Mouse (Mus musculus): ENCODE results near the gene Topbp1. TPM values are rescaled to one million over a fixed set of nuclear protein-coding genes. Genes with fewer than 3 reads are reported as not detected.

The Topbp1 gene
- total RNA-seq, 2 experiments from 2014 or later, result 20.0 to 23.1 TPM

- no peak overlapping the region for H3K27ac ChIP-seq
- intact Hi-C loops (cut with DNase I), result no loop called here
- H3K4me3 ChIP-seq, result no peak overlapping the region
- no peak for TF ChIP-seq CTCF (IDR thresholded peaks at IDR 0.05)
- no peak for DNase-seq (ENCODE audit: extremely low spot score in 1 of 2, low spot score in 2 of 2)
Measured at GRCm38 (mm10) chr9:103376346-103377320, 71.6 kb downstream of the Topbp1 start.

GRCm38 (mm10) chr9:103378686-103379085 is 73.7 kb downstream of the Topbp1 start:
- no peak for TF ChIP-seq CTCF (IDR thresholded peaks at IDR 0.05)
- Histone ChIP-seq H3K4me3 (no peak overlapping the region), H3K27ac (no peak overlapping the region)
- DNase-seq (ENCODE audit: extremely low spot score in 1 of 2, low spot score in 2 of 2), result no peak
- intact Hi-C loops (cut with DNase I), result no loop called here

- no peak overlapping the region for H3K4me3 ChIP-seq
- TF ChIP-seq CTCF (IDR thresholded peaks at IDR 0.05), result no peak
- DNase-seq (ENCODE audit: extremely low spot score in 1 of 2, low spot score in 2 of 2), result no peak
- intact Hi-C loops (cut with DNase I), result no loop called here
- no peak overlapping the region for H3K27ac ChIP-seq
Measured at GRCm38 (mm10) chr9:103379199-103379598, 74.2 kb downstream of the Topbp1 start.

- no peak overlapping the region for H3K4me3 ChIP-seq
- H3K27ac ChIP-seq, result no peak overlapping the region
- TF ChIP-seq CTCF (IDR thresholded peaks at IDR 0.05), result no peak
- no peak for DNase-seq (ENCODE audit: extremely low spot score in 1 of 2, low spot score in 2 of 2)
- intact Hi-C loops (cut with DNase I), result no loop called here
Measured at GRCm38 (mm10) chr9:103380566-103380965, 75.6 kb downstream of the Topbp1 start.

GRCm38 (mm10) chr9:103382989-103383388 is 78.0 kb downstream of the Topbp1 start:
- no peak overlapping the region for H3K27ac ChIP-seq
- no peak for TF ChIP-seq CTCF (IDR thresholded peaks at IDR 0.05)
- DNase-seq (ENCODE audit: extremely low spot score in 1 of 2, low spot score in 2 of 2), result no peak
- intact Hi-C loops (cut with DNase I), result no loop called here
- no peak overlapping the region for H3K4me3 ChIP-seq

- no peak for TF ChIP-seq CTCF (IDR thresholded peaks at IDR 0.05)
- intact Hi-C loops (cut with DNase I), result no loop called here
- no peak overlapping the region for H3K27ac ChIP-seq
- no peak for DNase-seq (ENCODE audit: extremely low spot score in 1 of 2, low spot score in 2 of 2)
- H3K4me3 ChIP-seq, result no peak overlapping the region
Measured at GRCm38 (mm10) chr9:103383576-103383975, 78.6 kb downstream of the Topbp1 start.

GRCm38 (mm10) chr9:103384141-103384796 is 79.3 kb downstream of the Topbp1 start:
- Histone ChIP-seq H3K4me3 (no peak overlapping the region), H3K27ac (no peak overlapping the region)
- intact Hi-C loops (cut with DNase I), result no loop called here
- no peak for TF ChIP-seq CTCF (IDR thresholded peaks at IDR 0.05)
- DNase-seq (ENCODE audit: extremely low spot score in 1 of 2, low spot score in 2 of 2), result no peak

GRCm38 (mm10) chr9:103385600-103385999 is 80.6 kb downstream of the Topbp1 start:
- Histone ChIP-seq H3K4me3 (no peak overlapping the region), H3K27ac (no peak overlapping the region)
- TF ChIP-seq CTCF (IDR thresholded peaks at IDR 0.05), result no peak
- intact Hi-C loops (cut with DNase I), result no loop called here
- no peak for DNase-seq (ENCODE audit: extremely low spot score in 1 of 2, low spot score in 2 of 2)

- no peak for DNase-seq (ENCODE audit: extremely low spot score in 1 of 2, low spot score in 2 of 2)
- H3K4me3 ChIP-seq, result no peak overlapping the region
- TF ChIP-seq CTCF (IDR thresholded peaks at IDR 0.05), result no peak
- H3K27ac ChIP-seq, result no peak overlapping the region
- intact Hi-C loops (cut with DNase I), result no loop called here
Measured at GRCm38 (mm10) chr9:103386573-103386972, 81.6 kb downstream of the Topbp1 start.

GRCm38 (mm10) chr9:103387011-103387653 is 82.1 kb downstream of the Topbp1 start:
- no peak for TF ChIP-seq CTCF (IDR thresholded peaks at IDR 0.05)

GRCm38 (mm10) chr9:103389261-103389660 is 84.2 kb downstream of the Topbp1 start:
- H3K4me3 ChIP-seq, result no peak overlapping the region
- intact Hi-C loops (cut with DNase I), result no loop called here
- H3K27ac ChIP-seq, result no peak overlapping the region
- no peak for DNase-seq (ENCODE audit: extremely low spot score in 1 of 2, low spot score in 2 of 2)
- TF ChIP-seq CTCF (IDR thresholded peaks at IDR 0.05), result no peak

More at GRCm38 (mm10) chr9:103387011-103387653, 82.1 kb downstream of the Topbp1 start:
- Histone ChIP-seq H3K27ac (no peak overlapping the region), H3K4me3 (no peak overlapping the region)
- intact Hi-C loops (cut with DNase I), result no loop called here
- DNase-seq (ENCODE audit: extremely low spot score in 1 of 2, low spot score in 2 of 2), result no peak
